Mouse (Mus musculus) layer of hippocampus, adult 18-20 months (tissue): Measurements from ENCODE around the gene B4galnt1. TPM values are rescaled to one million over a fixed set of nuclear protein-coding genes. Genes with fewer than 3 reads are reported as not detected.
"Not testable (repeated sequence)": the region's sequence is repeated elsewhere in the genome, so short reads cannot be mapped to it uniquely, and the experiment has no call there.

ENCODE experiments used
- DNase-seq, 2 experiments: peaks; one replicate each; pipeline ENCODE4 v3.0.0; 2022; ENCODE audit warnings: low spot score in 2 of 2
- total RNA-seq, 2 experiments: library from RNA; stranded (reverse); gene quantifications; 2 replicates each; pipeline ENCODE4 v1.2.3; 2021

Gene B4galnt1
- total RNA-seq, 2 experiments from 2014 or later, result 122 to 124 TPM

DNA sequence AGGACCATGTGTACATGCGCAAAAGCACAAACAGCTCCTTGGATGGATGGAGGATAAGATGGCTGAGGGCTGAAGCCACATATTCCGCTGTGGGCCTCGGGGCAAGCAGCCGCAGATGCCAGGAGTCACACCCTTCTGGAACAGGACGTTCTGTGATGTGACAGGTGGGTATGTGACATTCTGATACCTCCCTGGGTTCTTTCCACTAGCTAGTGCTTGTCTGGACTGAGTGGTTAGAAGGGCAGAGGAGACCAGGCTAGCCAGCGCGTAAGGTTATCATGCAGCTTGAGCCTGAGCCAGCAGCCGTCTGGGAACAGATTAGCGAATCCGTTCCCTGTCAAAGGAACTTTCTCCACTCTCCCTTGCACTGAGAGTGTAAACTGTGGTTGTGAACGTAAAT lies 24.1 kb upstream of the B4galnt1 start:
- no peak for DNase-seq

DNA sequence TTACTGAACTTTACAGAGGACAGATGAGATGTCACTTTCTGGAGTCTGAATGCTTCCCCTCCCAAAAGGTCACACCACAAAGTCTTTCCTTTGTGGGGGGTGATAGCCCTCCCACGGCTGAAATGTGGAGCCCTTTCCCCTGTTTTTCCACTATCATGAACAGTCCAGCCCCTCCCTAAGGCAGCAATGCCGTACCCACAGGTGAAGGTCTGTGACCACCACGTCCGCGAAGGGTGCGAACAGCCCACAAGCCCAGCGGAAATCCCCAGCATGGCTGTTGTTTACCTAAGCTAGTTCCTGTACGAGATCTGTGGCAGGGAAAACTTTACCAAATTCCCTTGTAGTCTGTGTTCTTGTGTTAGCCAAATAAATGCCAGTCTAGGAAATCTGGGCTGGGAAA lies 23.5 kb upstream of the B4galnt1 start:
- no peak for DNase-seq

GRCm38 (mm10) chr10:127143228-127143627 lies 21.8 kb upstream of the B4galnt1 start:
- no peak for DNase-seq

DNA sequence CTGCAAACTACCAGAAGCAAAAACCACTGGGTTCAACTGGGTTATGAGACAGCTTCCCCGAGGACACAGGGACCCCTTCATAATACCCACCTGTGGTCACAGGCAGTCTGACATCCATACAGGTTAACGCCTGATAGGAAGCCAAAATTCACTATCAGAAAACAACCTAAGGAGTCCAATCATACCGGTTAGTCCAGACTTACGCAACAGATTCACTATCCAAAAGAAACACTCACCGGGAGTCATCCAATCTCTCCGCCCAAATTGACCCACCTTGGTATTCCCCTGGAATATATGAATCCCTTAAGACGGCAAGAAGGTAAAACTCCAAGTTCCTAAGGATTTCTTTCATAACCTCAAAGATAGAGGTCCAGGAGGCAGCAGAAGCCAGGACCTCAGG lies 20.5 kb upstream of the B4galnt1 start:
- DNase-seq, result no peak

DNA sequence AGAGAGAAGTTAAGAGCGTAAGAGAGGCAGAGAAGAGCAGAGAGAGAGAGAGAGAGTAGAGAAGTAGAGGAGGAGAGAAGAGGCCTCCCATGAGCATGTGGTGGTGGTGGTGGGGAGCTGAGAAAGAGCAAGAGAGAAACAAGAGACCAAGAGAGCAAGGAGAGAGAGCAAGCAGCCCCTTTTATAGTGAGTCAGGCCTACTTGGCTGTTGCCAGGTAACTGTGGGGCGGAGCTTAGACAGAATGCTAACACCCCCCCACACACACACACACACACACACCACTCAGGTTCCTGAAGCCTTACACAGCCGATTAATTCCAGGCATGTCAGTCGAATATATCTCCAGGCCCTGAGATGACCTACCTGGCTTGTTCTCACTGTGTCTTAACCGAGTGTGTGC lies 19.7 kb upstream of the B4galnt1 start:
- DNase-seq, result no peak

DNA sequence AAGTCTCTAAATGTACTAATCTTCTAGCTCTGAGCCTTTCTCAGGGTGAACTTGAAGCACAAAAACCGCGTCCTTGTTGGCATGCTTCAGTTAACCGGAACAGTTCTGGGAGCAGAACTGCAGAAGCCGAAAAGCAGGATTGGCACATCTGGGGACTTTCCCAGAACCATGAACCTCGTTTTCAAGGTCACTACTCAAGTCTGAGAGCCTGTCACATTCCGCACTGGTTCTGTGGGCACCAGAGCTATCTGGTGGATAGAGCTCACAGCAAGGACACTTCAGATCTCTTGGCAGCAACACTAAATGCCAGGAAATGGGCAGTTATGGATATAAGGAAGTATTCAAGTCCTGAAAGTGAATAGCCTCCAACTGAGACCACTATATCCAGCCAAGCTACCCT lies 17.9 kb upstream of the B4galnt1 start:
- no peak for DNase-seq

GRCm38 (mm10) chr10:127150471-127150872 lies 14.6 kb upstream of the B4galnt1 start:
- no peak for DNase-seq

DNA sequence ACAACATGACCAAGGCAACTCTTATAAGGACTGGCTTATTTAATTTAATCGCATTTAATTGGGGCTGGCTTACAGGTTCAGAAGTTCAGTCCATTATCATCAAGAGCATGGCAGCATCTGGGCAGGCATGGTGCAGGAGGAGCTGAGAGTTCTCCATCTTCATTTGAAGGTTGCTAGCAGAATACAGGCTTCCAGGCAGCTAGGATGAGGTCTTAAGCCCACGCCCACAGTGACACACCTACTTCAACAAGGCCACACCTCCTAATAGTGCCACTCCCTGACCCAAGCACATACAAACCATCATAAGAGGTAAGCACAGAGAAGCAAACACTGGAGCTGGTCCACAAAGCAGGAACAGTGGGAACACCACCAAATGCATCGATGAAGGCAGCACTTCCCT lies 13.8 kb upstream of the B4galnt1 start:
- not testable (repeated sequence) for DNase-seq

DNA sequence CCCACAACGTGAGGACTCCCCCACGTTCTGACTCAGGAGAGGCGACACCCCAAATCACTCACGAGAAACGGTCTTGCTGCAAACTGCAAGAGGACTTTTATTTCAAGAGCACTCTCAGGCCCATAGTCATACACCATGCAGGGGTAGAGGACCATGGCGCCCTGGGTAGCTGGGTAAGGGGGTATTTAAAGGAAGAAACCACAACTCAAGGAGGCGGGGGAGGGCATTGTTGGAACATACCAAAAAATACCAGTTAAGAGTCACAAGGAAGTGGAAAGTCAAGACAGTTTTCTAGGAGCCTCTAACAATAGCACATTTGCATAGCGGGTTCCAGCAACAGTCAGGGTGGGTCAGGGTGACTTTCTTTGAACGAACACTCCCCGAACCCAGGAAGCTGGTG lies 12.5 kb upstream of the B4galnt1 start:
- not testable (repeated sequence) for DNase-seq

- DNase-seq, result no peak
Measured at GRCm38 (mm10) chr10:127153323-127153722, 11.7 kb upstream of the B4galnt1 start.

- DNase-seq, result no peak
Measured at GRCm38 (mm10) chr10:127154241-127154640, 10.8 kb upstream of the B4galnt1 start.

DNA sequence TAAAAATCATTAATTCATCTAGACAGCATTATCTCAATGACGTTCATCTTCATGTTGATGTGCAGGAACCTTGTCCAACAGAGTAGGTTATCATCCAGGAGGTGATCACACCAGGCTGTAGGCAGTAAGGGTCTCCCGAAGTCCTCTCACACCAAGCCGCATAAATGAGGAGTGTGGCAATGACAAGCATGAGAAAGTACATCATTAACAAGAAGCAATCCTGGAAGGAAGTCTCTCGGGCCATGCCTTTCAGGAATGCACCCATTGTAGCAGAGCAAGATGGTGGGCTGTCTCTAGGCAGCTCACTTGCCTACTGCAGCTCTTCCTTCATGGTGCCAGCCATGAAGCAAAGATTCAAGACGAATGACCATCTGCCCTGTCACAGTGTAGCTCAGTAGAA lies 10.4 kb upstream of the B4galnt1 start:
- DNase-seq, result no peak

- no peak for DNase-seq
Measured at GRCm38 (mm10) chr10:127156089-127156488, 8.9 kb upstream of the B4galnt1 start.

DNA sequence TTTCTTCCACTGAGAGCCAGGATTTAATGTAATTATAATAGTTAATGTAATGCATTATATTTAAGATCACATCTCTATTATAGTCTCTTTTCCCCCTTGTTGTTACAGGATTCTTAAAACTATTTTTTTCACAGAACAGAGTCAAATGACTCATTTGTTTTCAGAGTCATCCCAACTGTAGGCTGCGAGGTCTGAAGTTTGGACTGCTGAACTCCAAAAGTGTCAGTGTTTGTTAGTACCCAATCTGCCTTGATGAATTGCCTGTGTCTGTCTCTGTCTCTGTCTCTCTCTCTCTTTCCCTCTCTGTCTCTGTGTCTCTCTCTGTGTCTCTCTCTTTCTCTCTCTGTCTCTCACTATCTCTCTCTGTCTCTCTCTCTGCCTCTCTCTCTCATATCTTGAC lies 8.5 kb upstream of the B4galnt1 start:
- no peak for DNase-seq

GRCm38 (mm10) chr10:127158471-127158870 lies 6.6 kb upstream of the B4galnt1 start:
- DNase-seq, result no peak

GRCm38 (mm10) chr10:127160081-127160480 lies 4.9 kb upstream of the B4galnt1 start:
- DNase-seq, result peak in 1 of 2 experiments; percentile 44

GRCm38 (mm10) chr10:127160728-127161127 lies 4.3 kb upstream of the B4galnt1 start:
- no peak for DNase-seq

DNA sequence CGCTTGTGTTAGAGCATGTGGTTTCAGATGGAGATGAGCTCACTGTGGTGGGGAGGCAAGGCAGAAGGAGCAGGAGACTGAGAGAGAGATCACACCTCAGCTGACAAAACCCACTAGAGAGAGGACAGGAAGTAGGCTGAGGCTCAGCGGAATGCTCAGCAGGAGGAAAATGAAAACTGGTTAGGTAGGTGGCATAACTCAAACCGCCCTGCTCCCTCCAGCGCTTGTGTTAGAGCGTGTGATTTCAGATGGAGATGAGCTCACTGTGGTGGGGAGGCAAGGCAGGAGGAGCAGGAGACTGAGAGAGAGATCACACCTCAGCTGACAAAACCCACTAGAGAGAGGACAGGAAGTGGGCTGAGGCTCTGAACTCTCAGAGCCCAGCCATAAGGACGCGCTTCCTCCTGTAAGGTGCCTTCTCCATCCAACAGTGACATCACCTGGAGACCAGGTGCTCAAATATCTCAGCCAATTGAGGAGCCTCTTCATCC lies 2.2 kb upstream of the B4galnt1 start:
- peak in 1 of 2 experiments; percentile 38 for DNase-seq

DNA sequence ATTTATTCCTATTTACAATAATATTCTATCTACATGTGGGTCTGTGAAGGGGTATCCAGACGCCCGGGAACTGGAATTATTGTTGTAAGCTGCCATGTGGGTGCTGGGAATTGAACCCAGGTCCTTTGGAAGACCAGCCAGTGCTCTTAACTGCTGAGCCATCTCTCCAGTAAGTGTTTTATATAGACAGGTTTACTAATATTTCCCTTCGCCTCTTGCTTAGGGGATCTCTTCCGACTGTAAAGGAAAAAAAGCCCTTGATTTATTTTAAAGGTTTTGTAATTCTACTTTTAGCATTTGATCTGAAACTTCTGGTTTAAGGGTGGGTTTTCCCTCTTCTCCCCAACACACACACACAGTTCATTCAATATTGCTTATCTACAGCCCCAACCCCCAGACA lies 835 bp upstream of the B4galnt1 start:
- DNase-seq, result no peak

- no peak for DNase-seq
Measured at GRCm38 (mm10) chr10:127165354-127165653, 279 bp downstream of the B4galnt1 start.

DNA sequence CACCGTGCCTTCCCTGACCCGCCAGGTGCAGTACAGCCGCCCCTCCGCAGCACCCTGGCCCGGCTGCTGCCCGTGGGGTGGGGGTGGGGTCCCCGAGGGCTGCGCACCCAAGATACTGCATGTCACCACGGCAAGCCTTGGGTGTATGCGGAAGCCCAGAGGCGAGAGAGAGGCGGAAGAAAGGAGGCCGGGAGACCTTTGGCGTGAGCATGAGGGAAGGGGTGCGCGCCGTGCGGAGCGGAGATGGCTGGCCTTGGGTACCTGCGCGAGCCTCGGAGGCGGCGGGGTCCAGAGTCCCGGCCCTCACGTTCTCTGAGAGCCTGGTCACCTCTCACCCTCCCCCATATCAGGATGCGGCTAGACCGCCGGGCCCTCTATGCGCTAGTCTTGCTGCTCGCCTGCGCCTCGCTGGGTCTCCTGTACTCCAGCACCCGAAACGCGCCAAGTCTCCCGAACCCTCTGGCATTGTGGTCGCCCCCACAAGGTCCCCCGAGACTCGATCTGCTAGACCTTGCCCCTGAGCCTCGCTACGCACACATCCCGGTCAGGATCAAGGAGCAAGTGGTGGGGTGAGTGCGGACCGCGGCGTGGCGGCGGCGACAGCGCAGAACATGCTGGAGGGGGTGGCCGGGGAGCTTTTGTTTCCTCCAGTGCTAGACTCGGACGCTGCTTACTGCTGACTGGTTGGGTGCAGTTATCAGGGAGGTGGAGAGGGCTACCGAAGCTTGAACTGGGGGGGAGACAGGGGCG lies 804 bp downstream of the B4galnt1 start:
- peak in 1 of 2 experiments; percentile 65 for DNase-seq

GRCm38 (mm10) chr10:127166404-127166715 lies 1.3 kb downstream of the B4galnt1 start:
- DNase-seq, result no peak

- no peak for DNase-seq
Measured at GRCm38 (mm10) chr10:127166771-127167613, 2.0 kb downstream of the B4galnt1 start.
